Mouse (Mus musculus) telencephalon, adult 2 months (tissue): ENCODE results near the gene Ssu72.

Experiments used
- DNase-seq: peaks from one replicate; pipeline ENCODE4 v3.0.0-alpha.2; 2011; ENCODE audit warnings: low read depth, low spot score

Ssu72 gene

GRCm38 (mm10) chr4:155780895-155781294 is 76.3 kb downstream of the Ssu72 start:
- DNase-seq = no peak
